In the genomic region with DNA sequence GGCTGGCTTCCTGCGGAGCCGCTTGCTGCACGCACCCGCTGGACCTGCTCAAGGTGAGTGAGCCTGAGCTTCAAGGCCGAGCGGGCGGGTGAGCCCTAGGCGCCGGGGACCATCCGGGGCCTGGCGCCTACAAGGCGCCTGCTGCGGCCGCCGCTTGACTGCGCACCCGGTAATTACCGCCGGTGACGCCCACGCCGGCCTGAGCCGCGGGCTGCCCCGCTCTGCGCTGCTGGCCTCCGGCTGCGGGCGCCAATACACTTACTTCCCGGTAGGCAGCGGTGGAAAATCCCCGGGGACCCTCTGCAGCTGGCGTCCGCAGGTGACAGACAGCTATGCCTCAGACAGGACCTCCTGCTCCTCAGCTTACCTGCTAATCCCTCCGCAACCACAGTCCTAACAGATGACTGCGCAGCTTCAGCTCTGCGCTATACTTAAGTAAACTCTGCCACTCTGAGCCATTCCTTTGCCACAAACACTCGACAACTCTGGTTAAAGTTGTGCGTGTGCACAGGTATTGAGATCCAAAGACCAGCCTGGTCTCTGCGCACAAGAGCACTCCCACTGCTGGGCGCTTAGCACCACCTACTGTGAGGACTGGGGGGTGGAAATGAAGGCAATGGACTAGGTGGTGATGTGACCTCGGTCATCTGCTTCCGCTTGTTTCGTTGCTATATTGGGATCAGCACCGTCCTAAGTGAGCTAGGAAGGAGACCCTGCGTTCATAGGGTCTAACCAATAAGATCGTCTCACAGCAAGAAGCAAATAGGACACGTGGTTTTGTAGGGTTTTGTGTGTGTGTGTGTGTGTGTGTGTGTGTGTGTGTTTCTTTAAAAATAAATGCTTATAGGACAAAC, we compare ENCODE assay signal across 8 mouse cellular contexts. TPM values are rescaled to one million over a fixed set of nuclear protein-coding genes. Genes with fewer than 3 reads are reported as not detected.
DNase-seq lines count a peak whose midpoint lies in the region; ATAC-seq and TF ChIP-seq lines count a peak whose summit lies in the region.

No protein-coding gene starts in this region.

- H3K27ac ChIP-seq in bone marrow macrophage, adult 2 months (ENCODE audit: insufficient read depth, low read depth, low read length): peak overlapping the region; percentile 74
- peak overlapping the region; percentile 94 for H3K27ac ChIP-seq in intestine, postnatal 0 days (ENCODE audit: low read depth, low read length)
- H3K27ac ChIP-seq in lung, embryonic 14.5 days (ENCODE audit: low read depth): peak overlapping the region; percentile 84

- H3K4me1 ChIP-seq in bone marrow macrophage, adult 2 months (ENCODE audit: control insufficient read depth, insufficient read depth, low read length): peaks cover 31% of the 10 kb centered on the region
- H3K4me1 ChIP-seq in intestine, postnatal 0 days (replicated peaks; ENCODE audit: control insufficient read depth, insufficient read depth, low read length): peaks cover 25% of the 10 kb centered on the region
- H3K4me1 ChIP-seq in lung, embryonic 14.5 days (ENCODE audit: insufficient read depth): peaks cover 15% of the 10 kb centered on the region

- peak overlapping the region; percentile 89 for H3K4me3 ChIP-seq in bone marrow macrophage, adult 2 months (ENCODE audit: insufficient read depth, low read length)
- H3K4me3 ChIP-seq in intestine, postnatal 0 days (ENCODE audit: low read depth, low read length): peak overlapping the region; percentile 92
- H3K4me3 ChIP-seq in lung, embryonic 14.5 days (ENCODE audit: low read depth, low read length): peak overlapping the region; percentile 94

- WGBS in intestine, postnatal 0 days: 1% methylated on average over 46 of the region's 48 CpGs
- under 1% methylated on average over 48 of the region's 48 CpGs for WGBS in lung, embryonic 14.5 days

- DNase-seq in left cerebral cortex, postnatal 14 days (ENCODE audit: low spot score in 2 of 2): peak; percentile 38 to 62
- no peak for DNase-seq in left cerebral cortex, postnatal 4 days
- DNase-seq in forelimb bud, embryonic 11.5 days (ENCODE audit: low read depth, low spot score): peak; percentile 51
- DNase-seq in lung, embryonic 14.5 days: peak; percentile 68
- DNase-seq in left cerebral cortex, adult 8-10 months (ENCODE audit: low spot score in 2 of 2): no peak

- TF ChIP-seq POLR2A in bone marrow macrophage, adult 2 months (IDR thresholded peaks at IDR 0.05; ENCODE audit: borderline replicate concordance, low read depth, low read length): no peak

- H3K9ac ChIP-seq in intestine, postnatal 0 days (ENCODE audit: low read depth, low read length): peak overlapping the region; percentile 83
- peak overlapping the region; percentile 77 for H3K9ac ChIP-seq in lung, embryonic 14.5 days

- peaks cover 48% of the 10 kb centered on the region for H3K36me3 ChIP-seq in intestine, postnatal 0 days (ENCODE audit: control insufficient read depth, insufficient read depth)
- peaks cover 66% of the 10 kb centered on the region for H3K36me3 ChIP-seq in lung, embryonic 14.5 days (ENCODE audit: insufficient read depth)

- ATAC-seq in intestine, postnatal 0 days: peak; percentile 23; the same call in 1 of the 2 replicates
- peak; percentile 29 for ATAC-seq in lung, embryonic 14.5 days (ENCODE audit: insufficient read depth)
- ATAC-seq in neutrophil, adult 5-6 weeks (ENCODE audit: extremely low read depth, insufficient number of reproducible peaks, low FRiP score, poor library complexity, severe bottlenecking): peak; percentile 14; the same call in 1 of the 2 replicates

- H3K4me2 ChIP-seq in intestine, postnatal 0 days (replicated peaks; ENCODE audit: low read depth): peak overlapping the region; percentile 97
- H3K4me2 ChIP-seq in lung, embryonic 14.5 days: peak overlapping the region; percentile 93

- no peaks in the 10 kb centered on the region for H3K9me3 ChIP-seq in intestine, postnatal 0 days (ENCODE audit: control insufficient read depth)
- no peaks in the 10 kb centered on the region for H3K9me3 ChIP-seq in lung, embryonic 14.5 days (ENCODE audit: low read depth, low read length)

- no peaks in the 10 kb centered on the region for H3K27me3 ChIP-seq in intestine, postnatal 0 days (replicated peaks; ENCODE audit: control insufficient read depth, insufficient read depth, low read length)
- no peaks in the 10 kb centered on the region for H3K27me3 ChIP-seq in lung, embryonic 14.5 days (ENCODE audit: insufficient read depth, low read length)

- no peak for TF ChIP-seq CTCF in bone marrow macrophage, adult 2 months (IDR thresholded peaks at IDR 0.05; ENCODE audit: low read depth, low read length)
- peak; percentile 72 for TF ChIP-seq CTCF in intestine, postnatal 0 days (IDR thresholded peaks at IDR 0.05; ENCODE audit: low read depth)
- TF ChIP-seq CTCF in lung, embryonic 14.5 days (IDR thresholded peaks at IDR 0.05; ENCODE audit: low read depth): peak; percentile 53

- intact Hi-C loops in left cerebral cortex, postnatal 14 days (cut with DNase I): no loop called here
- intact Hi-C loops in left cerebral cortex, postnatal 4 days (cut with DNase I): no loop called here

RNA-seq across cellular contexts. Expression of gene Slc25a10, which starts 0.6 kb away (rescaled TPM):
- total RNA-seq in left cerebral cortex, postnatal 14 days (2021): 10 to 100 TPM; 19.2 to 22.3 TPM
- total RNA-seq in left cerebral cortex, postnatal 4 days (2021): 10 to 100 TPM; 27.2 to 27.6 TPM
- polyA plus RNA-seq in bone marrow macrophage, adult 2 months (2012; ENCODE audit: insufficient read depth, insufficient read length, missing spikeins): 62.9 and 65.6 TPM in 2 replicates
- polyA plus RNA-seq in intestine, postnatal 0 days (2015; fragmentation: Nextera tagmentation; extraction: Ambion mirVana): 139 and 143 TPM in 2 replicates
- 68.9 and 71.3 TPM in 2 replicates for polyA plus RNA-seq in lung, embryonic 14.5 days (2014; fragmentation: Nextera tagmentation; extraction: Ambion mirVana)
- total RNA-seq in neutrophil, adult 5-6 weeks (2017): 5.0 and 7.9 TPM in 2 replicates
- total RNA-seq in left cerebral cortex, adult 8-10 months (2022): 10 to 100 TPM; 21.2 to 25.8 (median 24.0) TPM

RNA-seq across cellular contexts. Expression of gene Mrpl12, which starts 7.8 kb away (rescaled TPM):
- 10 to 100 TPM; 74.6 to 78.2 TPM for total RNA-seq in left cerebral cortex, postnatal 14 days (2021)
- total RNA-seq in left cerebral cortex, postnatal 4 days (2021): 10 to 100 TPM; 74.4 to 74.5 TPM
- polyA plus RNA-seq in bone marrow macrophage, adult 2 months (2012; ENCODE audit: insufficient read depth, insufficient read length, missing spikeins): 43.3 and 46.7 TPM in 2 replicates
- polyA plus RNA-seq in intestine, postnatal 0 days (2015; fragmentation: Nextera tagmentation; extraction: Ambion mirVana): 204 and 208 TPM in 2 replicates
- 150 and 162 TPM in 2 replicates for polyA plus RNA-seq in lung, embryonic 14.5 days (2014; fragmentation: Nextera tagmentation; extraction: Ambion mirVana)
- 20.8 and 24.1 TPM in 2 replicates for total RNA-seq in neutrophil, adult 5-6 weeks (2017)
- 10 to 100 TPM; 63.2 to 67.7 (median 64.4) TPM for total RNA-seq in left cerebral cortex, adult 8-10 months (2022)

RNA-seq across cellular contexts. Expression of gene Arl16, which starts 24.8 kb away (rescaled TPM):
- 10 to 100 TPM; 59.5 to 60.1 TPM for total RNA-seq in left cerebral cortex, postnatal 14 days (2021)
- 10 to 100 TPM; 43.9 to 46.0 TPM for total RNA-seq in left cerebral cortex, postnatal 4 days (2021)
- polyA plus RNA-seq in bone marrow macrophage, adult 2 months (2012; ENCODE audit: insufficient read depth, insufficient read length, missing spikeins): 13.0 and 13.6 TPM in 2 replicates
- polyA plus RNA-seq in intestine, postnatal 0 days (2015; fragmentation: Nextera tagmentation; extraction: Ambion mirVana): 22.8 and 23.3 TPM in 2 replicates
- polyA plus RNA-seq in lung, embryonic 14.5 days (2014; fragmentation: Nextera tagmentation; extraction: Ambion mirVana): 42.9 and 44.4 TPM in 2 replicates
- total RNA-seq in neutrophil, adult 5-6 weeks (2017): 13.4 and 17.1 TPM in 2 replicates
- total RNA-seq in left cerebral cortex, adult 8-10 months (2022): 10 to 100 TPM; 52.6 to 63.3 (median 56.8) TPM

RNA-seq across cellular contexts. Expression of gene Ccdc137, which starts 34.3 kb away (rescaled TPM):
- 10 to 100 TPM; 23.1 TPM for total RNA-seq in left cerebral cortex, postnatal 14 days (2021)
- total RNA-seq in left cerebral cortex, postnatal 4 days (2021): 10 to 100 TPM; 21.2 to 24.6 TPM
- polyA plus RNA-seq in bone marrow macrophage, adult 2 months (2012; ENCODE audit: insufficient read depth, insufficient read length, missing spikeins): 9.9 and 16.6 TPM in 2 replicates
- polyA plus RNA-seq in intestine, postnatal 0 days (2015; fragmentation: Nextera tagmentation; extraction: Ambion mirVana): 14.1 and 16.0 TPM in 2 replicates
- polyA plus RNA-seq in lung, embryonic 14.5 days (2014; fragmentation: Nextera tagmentation; extraction: Ambion mirVana): 32.2 and 34.6 TPM in 2 replicates
- total RNA-seq in neutrophil, adult 5-6 weeks (2017): 35.0 and 48.6 TPM in 2 replicates
- 10 to 100 TPM; 16.8 to 25.8 (median 22.1) TPM for total RNA-seq in left cerebral cortex, adult 8-10 months (2022)

RNA-seq across cellular contexts. Expression of gene Oxld1, which starts 34.4 kb away (rescaled TPM):
- total RNA-seq in left cerebral cortex, postnatal 14 days (2021): 10 to 100 TPM; 13.0 to 14.7 TPM
- 1 to 10 TPM; 7.9 to 9.6 TPM for total RNA-seq in left cerebral cortex, postnatal 4 days (2021)
- 11.4 and 15.4 TPM in 2 replicates for polyA plus RNA-seq in bone marrow macrophage, adult 2 months (2012; ENCODE audit: insufficient read depth, insufficient read length, missing spikeins)
- 15.5 and 17.6 TPM in 2 replicates for polyA plus RNA-seq in intestine, postnatal 0 days (2015; fragmentation: Nextera tagmentation; extraction: Ambion mirVana)
- polyA plus RNA-seq in lung, embryonic 14.5 days (2014; fragmentation: Nextera tagmentation; extraction: Ambion mirVana): 10.9 and 11.2 TPM in 2 replicates
- 5.9 and 9.5 TPM in 2 replicates for total RNA-seq in neutrophil, adult 5-6 weeks (2017)
- 10 to 100 TPM; 13.6 to 20.6 (median 17.4) TPM for total RNA-seq in left cerebral cortex, adult 8-10 months (2022)

Comparison
In these comparisons a context has a peak if more than half of its experiments do, and no peak if none do; other contexts are left out.
1. DNase-seq: peak in left cerebral cortex, postnatal 14 days (2 of 2), forelimb bud, embryonic 11.5 days (single experiment) and lung, embryonic 14.5 days (single experiment); none in left cerebral cortex, postnatal 4 days (single experiment) and left cerebral cortex, adult 8-10 months (0 of 2).
2. Peak in every context shown above with its lines, with median percentiles within 50 percentile points of each other: H3K27ac ChIP-seq, H3K4me3 ChIP-seq and ATAC-seq.